Mouse (Mus musculus) kidney, postnatal 0 days (tissue): ENCODE results near the gene 9130019O22Rik. TPM values are rescaled to one million over a fixed set of nuclear protein-coding genes. Genes with fewer than 3 reads are reported as not detected.
A peak's percentile ranks its signal among the peaks of the same experiment; 100 is the strongest.
"Not testable (repeated sequence)": the region's sequence is repeated elsewhere in the genome, so short reads cannot be mapped to it uniquely, and the experiment has no call there.

Experiments
- ATAC-seq: fragments of 200-750 bp; cut with Nextera tagmentation; replicated peaks from 2 replicates; pipeline ENCODE4 v1.8.0; 2017; ENCODE audit warnings: low read depth, moderate number of reproducible peaks, moderate TSS enrichment, moderate library complexity; ENCODE audit not compliant: low FRiP score
- DNase-seq: peaks from one replicate; pipeline ENCODE4 v3.0.0-alpha.2; 2016; ENCODE audit warnings: low spot score
- H3K27ac ChIP-seq: fragments of 300-500 bp; sonication (generic); 2 replicates; pipeline ENCODE4 v1.5.1; 2014; ENCODE audit warnings: mild to moderate bottlenecking
- H3K27me3 ChIP-seq: fragments of 300-500 bp; sonication (generic); 2 replicates; pipeline ENCODE4 v1.6.1; 2014; ENCODE audit warnings: low read length, mixed read lengths; ENCODE audit not compliant: insufficient read depth
- H3K36me3 ChIP-seq: fragments of 300-500 bp; sonication (generic); 2 replicates; pipeline ENCODE4 v1.6.1; 2014; ENCODE audit warnings: low read length, mixed read lengths; ENCODE audit not compliant: insufficient read depth
- H3K4me1 ChIP-seq: fragments of 300-500 bp; sonication (generic); replicated peaks from 2 replicates; pipeline ENCODE4 v1.6.1; 2014; ENCODE audit warnings: antibody characterized with exemption, low read length, mixed read lengths; ENCODE audit not compliant: insufficient read depth
- H3K4me2 ChIP-seq: fragments of 300-500 bp; sonication (generic); 2 replicates; pipeline ENCODE4 v1.6.1; 2014; ENCODE audit warnings: mild to moderate bottlenecking, low read length, moderate library complexity, mixed read lengths
- H3K4me3 ChIP-seq: fragments of 300-500 bp; sonication (generic); replicated peaks from 2 replicates; pipeline ENCODE4 v1.5.1; 2014; ENCODE audit warnings: low read depth, low read length
- H3K9ac ChIP-seq: fragments of 300-500 bp; sonication (generic); 2 replicates; pipeline ENCODE4 v1.6.1; 2014; ENCODE audit warnings: low read depth, low read length
- H3K9me3 ChIP-seq: fragments of 300-500 bp; sonication (generic); replicated peaks from 2 replicates; pipeline ENCODE4 v1.6.1; 2016; ENCODE audit warnings: low read length, inconsistent platforms, mixed read lengths
- CTCF ChIP-seq: IDR thresholded peaks from 2 replicates; pipeline ENCODE4 v1.5.1; 2016; ENCODE audit warnings: antibody characterized with exemption, low read depth, mild to moderate bottlenecking, moderate library complexity
- WGBS: fragments of 180-500 bp; shearing (Covaris S2); extraction: QIAGEN DNeasy Blood & Tissue Kit; methylation state at CpG from one replicate; pipeline ENCODE4 v1.1.7; 2014; 5-methylcytosine and 5-hydroxymethylcytosine counted together
- polyA plus RNA-seq: library from polyadenylated mRNA; unstranded; fragments of >200 nt; fragmentation: Nextera tagmentation; extraction: Ambion mirVana; gene quantifications from 2 replicates; pipeline ENCODE4 v1.2.1, GENCODE M21; 2015

9130019O22Rik gene
- polyA plus RNA-seq, 1 experiment from 2014 or later, result 4.8 TPM

DNA sequence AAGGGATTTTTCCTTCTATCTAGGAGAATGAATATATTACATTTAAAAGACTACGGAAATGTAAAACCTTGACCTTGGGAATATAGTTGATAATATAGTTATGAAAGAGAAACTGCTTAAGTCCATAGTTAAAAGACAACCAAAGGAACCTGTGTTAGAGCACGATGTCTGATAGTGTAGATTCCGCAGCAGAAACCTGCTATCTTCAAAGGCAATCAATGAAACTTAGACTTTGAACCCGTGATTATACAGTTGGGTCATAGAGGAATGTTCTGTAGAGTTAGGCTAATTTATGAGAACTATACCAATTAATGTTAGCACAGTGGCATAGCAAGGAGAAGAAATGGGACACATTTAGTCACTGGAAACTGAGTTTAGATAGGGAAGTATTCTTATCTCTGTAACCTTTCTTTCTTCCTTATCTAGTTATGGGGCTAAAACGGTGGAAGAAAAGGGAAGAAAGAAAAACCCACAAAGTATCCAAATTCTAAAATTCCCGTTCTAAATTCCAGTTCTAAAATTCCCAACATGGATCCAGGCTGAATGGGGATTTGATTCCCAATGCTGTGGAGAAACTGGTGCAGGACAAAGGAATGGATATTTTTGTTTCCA is 8.6 kb downstream of the 9130019O22Rik start:
- no peak overlapping the region for H3K27ac ChIP-seq
- no peak for TF ChIP-seq CTCF
- H3K9me3 ChIP-seq, result no peaks in the 10 kb centered on the region
- no peaks in the 10 kb centered on the region for H3K4me1 ChIP-seq
- WGBS, result 75% methylated on average over 6 of the region's 6 CpGs
- DNase-seq, result no peak
- no peak overlapping the region for H3K4me3 ChIP-seq
- H3K9ac ChIP-seq, result no peak overlapping the region
- ATAC-seq, result no peak
- H3K27me3 ChIP-seq, result no peaks in the 10 kb centered on the region
- H3K4me2 ChIP-seq, result no peak overlapping the region
- 0 out of 2 replicates have a peak, but pooled peaks cover 3% of the 10 kb centered on the region for H3K36me3 ChIP-seq

DNA sequence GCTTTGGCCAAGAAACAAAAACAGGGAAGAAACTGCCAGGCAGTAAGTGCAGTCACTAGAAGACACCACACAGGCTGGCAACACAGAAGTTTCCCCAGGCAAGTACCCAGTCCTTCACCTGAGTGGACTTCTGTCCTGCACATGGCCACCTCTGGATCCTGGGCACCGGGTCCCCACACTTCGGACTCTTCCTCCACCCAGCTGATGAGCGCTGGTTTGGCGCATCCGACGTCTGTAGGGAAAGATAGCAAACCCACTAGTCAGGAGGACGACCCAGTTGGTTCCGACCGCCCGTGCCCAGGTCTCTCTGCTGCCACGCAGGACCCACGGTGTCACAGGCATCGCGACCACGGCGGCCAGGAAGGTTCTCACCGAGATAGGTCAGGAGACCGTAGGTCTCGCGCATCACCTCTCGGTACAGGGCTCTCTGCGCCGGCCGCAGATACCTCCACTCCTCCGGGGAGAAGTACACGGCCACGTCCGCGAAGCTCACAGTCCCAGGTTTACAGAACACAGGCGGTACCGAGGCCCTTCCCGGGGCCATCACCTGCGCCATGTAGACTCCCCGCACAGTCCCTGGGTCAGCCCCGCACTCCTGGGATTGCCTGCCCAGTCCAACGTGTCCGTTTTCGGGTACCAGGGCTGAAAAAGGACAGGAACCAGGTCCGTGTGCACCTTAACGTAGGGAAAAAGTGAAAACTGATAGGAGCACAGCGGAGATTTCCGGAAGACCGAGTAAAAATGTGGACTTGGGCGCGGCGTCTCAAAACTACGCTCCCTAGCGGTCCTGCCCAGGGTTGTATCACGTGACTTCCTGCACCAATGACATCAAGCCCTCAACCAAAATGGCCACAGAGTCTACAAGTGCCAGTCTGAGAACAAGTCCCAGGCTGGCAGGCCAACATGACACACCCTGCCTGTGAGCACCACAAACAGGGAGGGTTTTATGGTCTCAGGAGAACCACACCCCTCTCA is 11.4 kb downstream of the 9130019O22Rik start, which contains the start of gene Zfp747:
TSS of gene Zfp747 (minus strand) at position 780 of the 975 bp plus-strand sequence.
- not testable (repeated sequence) for H3K36me3 ChIP-seq, H3K27me3 ChIP-seq, H3K4me1 ChIP-seq, H3K9me3 ChIP-seq
- TF ChIP-seq CTCF, result peak; percentile 79
- H3K4me2 ChIP-seq, result peak within 1 kb of the TSS; percentile 69
- WGBS, result 2% methylated on average over 48 of the region's 49 CpGs
- peak within 1 kb of the TSS; percentile 64 for H3K4me3 ChIP-seq
- peak within 1 kb of the TSS; percentile 76 for H3K27ac ChIP-seq
- peak within 1 kb of the TSS; percentile 77 for H3K9ac ChIP-seq
- peak; percentile 98 for DNase-seq
- peak; percentile 93 for ATAC-seq

DNA sequence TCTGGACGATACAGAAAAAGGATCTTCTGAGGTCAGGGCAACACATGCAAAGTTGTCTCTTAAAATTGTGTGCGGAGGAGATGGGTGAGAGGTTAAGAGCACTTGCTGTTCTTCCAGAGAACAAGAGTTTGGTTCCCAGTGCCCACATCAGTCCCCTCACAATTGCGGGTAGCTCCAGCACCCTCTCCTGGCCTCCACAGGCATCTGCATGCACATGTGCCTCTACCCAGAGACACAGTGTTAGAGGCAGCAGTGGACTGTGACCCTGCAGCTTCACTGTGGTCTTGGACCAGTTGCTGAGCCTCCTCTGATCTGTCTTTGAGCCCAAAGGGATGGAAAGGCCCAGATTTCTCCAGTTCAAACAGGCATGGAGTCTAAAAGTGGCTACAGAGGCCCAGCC is 15.1 kb downstream of the 9130019O22Rik start:
- not testable (repeated sequence) for H3K27me3 ChIP-seq, H3K4me2 ChIP-seq, H3K27ac ChIP-seq, H3K36me3 ChIP-seq, ATAC-seq, DNase-seq, H3K9ac ChIP-seq, H3K9me3 ChIP-seq, H3K4me1 ChIP-seq, H3K4me3 ChIP-seq
- peak; percentile 35; the same call in 1 of the 2 replicates for TF ChIP-seq CTCF
- 88% methylated on average over 3 of the region's 3 CpGs for WGBS

DNA sequence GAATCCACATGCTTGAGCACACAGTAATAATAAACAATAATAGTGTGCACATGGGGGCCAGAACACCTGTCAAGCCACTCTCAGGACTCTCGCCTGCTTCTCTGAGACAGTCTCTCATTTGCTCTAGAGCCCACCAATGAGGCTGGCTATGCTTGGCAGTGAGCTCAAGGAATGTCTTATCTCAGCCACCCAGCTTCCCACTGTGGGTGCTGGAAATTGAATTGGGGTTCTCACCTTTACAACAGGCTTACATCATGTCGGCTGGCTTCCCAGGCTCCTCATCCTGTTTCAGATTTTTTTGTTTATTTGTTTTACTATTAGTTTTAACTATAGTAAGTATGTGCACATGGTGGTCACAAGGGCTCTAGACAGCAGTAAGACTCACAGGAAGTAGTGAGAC is 15.8 kb downstream of the 9130019O22Rik start:
- H3K9me3 ChIP-seq, result no peaks in the 10 kb centered on the region
- ATAC-seq, result no peak
- no peak overlapping the region for H3K27ac ChIP-seq
- DNase-seq, result no peak
- H3K4me3 ChIP-seq, result no peak overlapping the region
- WGBS, result 84% methylated on average over 2 of the region's 2 CpGs
- H3K27me3 ChIP-seq, result no peaks in the 10 kb centered on the region
- H3K4me2 ChIP-seq, result no peak overlapping the region
- TF ChIP-seq CTCF, result no peak
- no peaks in the 10 kb centered on the region for H3K36me3 ChIP-seq
- H3K9ac ChIP-seq, result no peak overlapping the region
- no peaks in the 10 kb centered on the region for H3K4me1 ChIP-seq

DNA sequence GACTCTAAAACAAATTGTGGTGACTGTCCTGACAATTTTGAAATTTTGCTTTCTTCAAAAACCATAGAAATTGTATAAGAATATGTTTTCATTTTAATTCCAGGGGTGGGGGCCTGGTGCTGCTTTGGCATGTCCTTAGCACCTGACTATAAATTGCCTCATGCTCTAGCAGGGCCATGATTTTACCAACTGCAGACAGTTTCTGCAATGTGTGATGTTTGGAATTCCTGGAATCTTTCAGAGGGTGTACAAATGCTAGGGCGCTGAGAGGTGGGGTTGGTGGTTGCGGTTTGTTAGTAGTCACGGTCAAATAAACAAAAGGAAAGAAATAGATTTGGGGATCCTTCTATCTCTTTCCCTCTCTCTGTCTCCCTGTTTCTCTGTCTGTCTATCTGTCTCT is 20.7 kb downstream of the 9130019O22Rik start:
- DNase-seq (no peak), ATAC-seq (no peak)
- TF ChIP-seq CTCF, result no peak
- H3K9me3 ChIP-seq, result no peaks in the 10 kb centered on the region
- no peaks in the 10 kb centered on the region for H3K27me3 ChIP-seq
- no peak overlapping the region for H3K4me3 ChIP-seq
- H3K36me3 ChIP-seq, result no peaks in the 10 kb centered on the region
- no peak overlapping the region for H3K9ac ChIP-seq
- H3K4me2 ChIP-seq, result no peak overlapping the region
- no peak overlapping the region for H3K27ac ChIP-seq
- H3K4me1 ChIP-seq, result peaks cover 6% of the 10 kb centered on the region; the same call in 1 of the 2 replicates
- 70% methylated on average over 3 of the region's 3 CpGs for WGBS

DNA sequence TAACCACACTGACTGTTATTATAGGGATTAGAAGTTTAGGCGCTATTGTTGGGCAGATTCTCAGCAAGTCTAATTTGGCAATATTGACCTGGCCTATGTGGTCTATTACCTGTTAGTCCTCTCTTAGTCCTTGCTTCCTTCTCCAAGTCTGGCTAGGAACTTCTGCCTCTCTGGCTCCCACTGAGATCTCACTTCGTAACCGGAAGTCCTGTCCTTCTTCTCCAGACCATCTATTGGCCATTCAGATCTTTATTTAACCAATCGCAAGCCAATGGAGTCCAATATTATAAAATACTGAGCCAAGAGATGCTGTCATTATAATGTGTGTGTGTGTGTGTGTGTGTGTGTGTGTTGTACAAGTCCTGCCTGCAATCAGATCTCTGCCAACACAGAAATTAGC is 22.8 kb downstream of the 9130019O22Rik start:
- no peak overlapping the region for H3K9ac ChIP-seq
- no peaks in the 10 kb centered on the region for H3K27me3 ChIP-seq
- peaks cover 6% of the 10 kb centered on the region; the same call in 1 of the 2 replicates for H3K4me1 ChIP-seq
- ATAC-seq (no peak), DNase-seq (no peak)
- peak overlapping the region; percentile 75 for H3K4me2 ChIP-seq
- TF ChIP-seq CTCF, result no peak
- no peak overlapping the region for H3K27ac ChIP-seq
- H3K36me3 ChIP-seq, result no peaks in the 10 kb centered on the region
- H3K4me3 ChIP-seq, result 0 out of 2 replicates have a peak overlapping the region, but pooled peaks have one; percentile 31
- WGBS, result 63% methylated on average over 4 of the region's 4 CpGs
- H3K9me3 ChIP-seq, result no peaks in the 10 kb centered on the region
